Mouse (Mus musculus) heart, embryonic 11.5 days (tissue): ENCODE data around the gene Usp37. TPM values are rescaled to one million over a fixed set of nuclear protein-coding genes. Genes with fewer than 3 reads are reported as not detected.

Experiments used
- ATAC-seq: fragments of 200-750 bp; cut with Nextera tagmentation; replicated peaks from 2 replicates; pipeline ENCODE4 v1.8.0; 2017; ENCODE audit warnings: moderate library complexity; ENCODE audit not compliant: insufficient number of reproducible peaks, low FRiP score, low TSS enrichment
- H3K27ac ChIP-seq: fragments of 300-500 bp; sonication (generic); 2 replicates; pipeline ENCODE4 v1.5.1; 2014; ENCODE audit warnings: mild to moderate bottlenecking, low read depth, low read length
- H3K27me3 ChIP-seq: fragments of 300-500 bp; sonication (generic); 2 replicates; pipeline ENCODE4 v1.6.1; 2014; ENCODE audit warnings: mild to moderate bottlenecking, low read length, mixed read lengths; ENCODE audit not compliant: control insufficient read depth, insufficient read depth
- H3K36me3 ChIP-seq: fragments of 300-500 bp; sonication (generic); 2 replicates; pipeline ENCODE4 v1.6.1; 2014; ENCODE audit warnings: mild to moderate bottlenecking, low read length, moderate library complexity, mixed read lengths; ENCODE audit not compliant: control insufficient read depth, insufficient read depth
- H3K4me1 ChIP-seq: fragments of 300-500 bp; sonication (generic); 2 replicates; pipeline ENCODE4 v1.6.1; 2014; ENCODE audit warnings: low read length; ENCODE audit not compliant: control insufficient read depth, insufficient read depth
- H3K4me2 ChIP-seq: fragments of 300-500 bp; sonication (generic); 2 replicates; pipeline ENCODE4 v1.6.1; 2014; ENCODE audit warnings: mild to moderate bottlenecking, moderate library complexity
- H3K4me3 ChIP-seq: fragments of 300-500 bp; sonication (generic); 2 replicates; pipeline ENCODE4 v1.5.1; 2014; ENCODE audit warnings: low read depth, low read length
- H3K9ac ChIP-seq: fragments of 300-500 bp; sonication (generic); 2 replicates; pipeline ENCODE4 v1.6.1; 2014; ENCODE audit warnings: mild to moderate bottlenecking, low read depth, low read length, moderate library complexity
- H3K9me3 ChIP-seq: fragments of 300-500 bp; sonication (generic); replicated peaks from 2 replicates; pipeline ENCODE4 v1.6.1; 2016; ENCODE audit warnings: low read length; ENCODE audit not compliant: control insufficient read depth
- WGBS: fragments of 180-500 bp; shearing (Covaris S2); extraction: QIAGEN DNeasy Blood & Tissue Kit; methylation state at CpG from one replicate; pipeline ENCODE4 v1.1.7; 2014; ENCODE audit not compliant: insufficient replicate concordance; 5-methylcytosine and 5-hydroxymethylcytosine counted together
- polyA plus RNA-seq: library from polyadenylated mRNA; unstranded; fragments of >200 nt; fragmentation: Nextera tagmentation; extraction: Ambion mirVana; gene quantifications from 2 replicates; pipeline ENCODE4 v1.2.1, GENCODE M21; 2014

Gene Usp37
- polyA plus RNA-seq, 1 experiment from 2014 or later = 24.1 TPM

GRCm38 (mm10) chr1:74392446-74392994, 151.6 kb downstream of the Usp37 start:
- H3K36me3 ChIP-seq = peaks cover 19% of the 10 kb centered on the region
- peak overlapping the region; percentile 91 for H3K4me3 ChIP-seq
- H3K4me2 ChIP-seq = peak overlapping the region; percentile 76
- peak overlapping the region; percentile 99 for H3K9ac ChIP-seq
- peaks cover 22% of the 10 kb centered on the region for H3K4me1 ChIP-seq
- no peaks in the 10 kb centered on the region for H3K9me3 ChIP-seq
- ATAC-seq = no peak; the same call in 1 of the 2 replicates
- H3K27ac ChIP-seq = peak overlapping the region; percentile 100
- WGBS = 1% methylated on average over 16 of the region's 16 CpGs
- H3K27me3 ChIP-seq = no peaks in the 10 kb centered on the region

GRCm38 (mm10) chr1:74391844-74392441, 152.1 kb downstream of the Usp37 start:
- Histone ChIP-seq H3K4me2 (peak overlapping the region; percentile 76), H3K4me1 (peaks cover 22% of the 10 kb centered on the region), H3K9me3 (no peaks in the 10 kb centered on the region), H3K27ac (peak overlapping the region; percentile 100), H3K4me3 (peak overlapping the region; percentile 91), H3K36me3 (peaks cover 19% of the 10 kb centered on the region), H3K9ac (peak overlapping the region; percentile 99), H3K27me3 (no peaks in the 10 kb centered on the region)
- under 1% methylated on average over 36 of the region's 63 CpGs for WGBS
- peak; percentile 52 for ATAC-seq

- H3K4me1 ChIP-seq = peaks cover 22% of the 10 kb centered on the region
- peak within 1 kb of the TSS; percentile 99 for H3K9ac ChIP-seq
- peaks cover 19% of the 10 kb centered on the region for H3K36me3 ChIP-seq
- ATAC-seq = peak; percentile 76
- H3K27ac ChIP-seq = peak within 1 kb of the TSS; percentile 100
- peak within 1 kb of the TSS; percentile 76 for H3K4me2 ChIP-seq
- no peaks in the 10 kb centered on the region for H3K9me3 ChIP-seq
- H3K4me3 ChIP-seq = peak within 1 kb of the TSS; percentile 91
- 2% methylated on average over 51 of the region's 51 CpGs for WGBS
- H3K27me3 ChIP-seq = no peaks in the 10 kb centered on the region
Measured at GRCm38 (mm10) chr1:74390924-74391748, 152.9 kb downstream of the Usp37 start, which contains the start of gene Ctdsp1. Gene Ctdsp1, plus strand, starts transcription at chr1:74391509.

- H3K4me1 ChIP-seq = peaks cover 22% of the 10 kb centered on the region
- no peaks in the 10 kb centered on the region for H3K9me3 ChIP-seq
- H3K27ac ChIP-seq = peak overlapping the region; percentile 100
- H3K27me3 ChIP-seq = no peaks in the 10 kb centered on the region
- peak overlapping the region; percentile 99 for H3K9ac ChIP-seq
- peak overlapping the region; percentile 76 for H3K4me2 ChIP-seq
- 6% methylated on average over 21 of the region's 21 CpGs for WGBS
- peak overlapping the region; percentile 91 for H3K4me3 ChIP-seq
- ATAC-seq = no peak
- peaks cover 19% of the 10 kb centered on the region for H3K36me3 ChIP-seq
Measured at GRCm38 (mm10) chr1:74390287-74390906, 153.7 kb downstream of the Usp37 start.

- H3K4me3 ChIP-seq = peak overlapping the region; percentile 91
- 5% methylated on average over 29 of the region's 29 CpGs for WGBS
- peaks cover 13% of the 10 kb centered on the region for H3K36me3 ChIP-seq
- no peaks in the 10 kb centered on the region for H3K9me3 ChIP-seq
- no peak for ATAC-seq
- no peaks in the 10 kb centered on the region for H3K27me3 ChIP-seq
- peak overlapping the region; percentile 76 for H3K4me2 ChIP-seq
- H3K4me1 ChIP-seq = peaks cover 22% of the 10 kb centered on the region
- peak overlapping the region; percentile 99 for H3K9ac ChIP-seq
- peak overlapping the region; percentile 100 for H3K27ac ChIP-seq
Measured at GRCm38 (mm10) chr1:74389831-74390286, 154.2 kb downstream of the Usp37 start.

- Histone ChIP-seq H3K27ac (no peak overlapping the region), H3K36me3 (no peaks in the 10 kb centered on the region), H3K27me3 (no peaks in the 10 kb centered on the region), H3K4me2 (no peak overlapping the region), H3K9ac (no peak overlapping the region), H3K4me1 (peaks cover 20% of the 10 kb centered on the region), H3K4me3 (no peak overlapping the region), H3K9me3 (no peaks in the 10 kb centered on the region)
- 78% methylated on average over 7 of the region's 7 CpGs for WGBS
- ATAC-seq = no peak
Measured at GRCm38 (mm10) chr1:74388398-74388920, 155.6 kb downstream of the Usp37 start.

GRCm38 (mm10) chr1:74387386-74387988, 156.6 kb downstream of the Usp37 start:
- Histone ChIP-seq H3K4me3 (peak overlapping the region; percentile 55; the same call in 1 of the 2 replicates), H3K36me3 (no peaks in the 10 kb centered on the region), H3K27me3 (no peaks in the 10 kb centered on the region), H3K9me3 (no peaks in the 10 kb centered on the region), H3K4me2 (peak overlapping the region; percentile 80), H3K9ac (peak overlapping the region; percentile 79; the same call in 1 of the 2 replicates), H3K27ac (peak overlapping the region; percentile 97), H3K4me1 (peaks cover 12% of the 10 kb centered on the region; the same call in 1 of the 2 replicates)
- 57% methylated on average over 15 of the region's 15 CpGs for WGBS
- no peak for ATAC-seq
